Mouse (Mus musculus) heart, embryonic 10.5 days (tissue): ENCODE results near the gene Lrrc73. TPM values are rescaled to one million over a fixed set of nuclear protein-coding genes. Genes with fewer than 3 reads are reported as not detected.

ENCODE experiments used
- DNase-seq: peaks from one replicate; pipeline ENCODE4 v3.0.0-alpha.2; 2017; ENCODE audit warnings: low spot score
- H3K27ac ChIP-seq: fragments of 300-500 bp; sonication (generic); 2 replicates; pipeline ENCODE4 v1.5.1; 2016; ENCODE audit warnings: mild to moderate bottlenecking
- H3K27me3 ChIP-seq: fragments of 300-500 bp; sonication (generic); 2 replicates; pipeline ENCODE4 v1.6.1; 2016; ENCODE audit warnings: mild to moderate bottlenecking; ENCODE audit not compliant: poor library complexity, insufficient read depth, severe bottlenecking
- H3K36me3 ChIP-seq: fragments of 300-500 bp; sonication (generic); 2 replicates; pipeline ENCODE4 v1.6.1; 2016; ENCODE audit warnings: mild to moderate bottlenecking, moderate library complexity
- H3K4me1 ChIP-seq: fragments of 300-500 bp; sonication (generic); 2 replicates; pipeline ENCODE4 v1.6.1; 2016; ENCODE audit warnings: mild to moderate bottlenecking
- H3K4me3 ChIP-seq: fragments of 300-500 bp; sonication (generic); 2 replicates; pipeline ENCODE4 v1.5.1; 2016; ENCODE audit warnings: mild to moderate bottlenecking, moderate library complexity
- H3K9me3 ChIP-seq: fragments of 300-500 bp; sonication (generic); 2 replicates; pipeline ENCODE4 v1.6.1; 2016; ENCODE audit warnings: mild to moderate bottlenecking, moderate library complexity
- WGBS: fragments of 180-500 bp; shearing (Covaris S2); methylation state at CpG from one replicate; pipeline ENCODE4 v1.1.7; 2016; 5-methylcytosine and 5-hydroxymethylcytosine counted together
- polyA plus RNA-seq: library from polyadenylated mRNA; unstranded; fragments of >200 nt; fragmentation: Nextera tagmentation; extraction: Ambion mirVana; gene quantifications from 2 replicates; pipeline ENCODE4 v1.2.1, GENCODE M21; 2016

Lrrc73 gene
- polyA plus RNA-seq, 1 experiment from 2014 or later: 0.38 TPM

- peak within 1 kb of the TSS; percentile 94 for H3K27ac ChIP-seq
- DNase-seq: peak; percentile 96
- H3K36me3 ChIP-seq: peaks cover 29% of the 10 kb centered on the region
- WGBS: under 1% methylated on average over 37 of the region's 37 CpGs
- no peaks in the 10 kb centered on the region for H3K27me3 ChIP-seq
- peak within 1 kb of the TSS; percentile 85 for H3K4me3 ChIP-seq
- no peaks in the 10 kb centered on the region for H3K9me3 ChIP-seq
- peaks cover 28% of the 10 kb centered on the region for H3K4me1 ChIP-seq
Observed at GRCm38 (mm10) chr17:46282483-46283123, 29.3 kb downstream of the Lrrc73 start, which contains the start of gene Tjap1. TSS of gene Tjap1 (minus strand) at chr17:46283026.

DNA sequence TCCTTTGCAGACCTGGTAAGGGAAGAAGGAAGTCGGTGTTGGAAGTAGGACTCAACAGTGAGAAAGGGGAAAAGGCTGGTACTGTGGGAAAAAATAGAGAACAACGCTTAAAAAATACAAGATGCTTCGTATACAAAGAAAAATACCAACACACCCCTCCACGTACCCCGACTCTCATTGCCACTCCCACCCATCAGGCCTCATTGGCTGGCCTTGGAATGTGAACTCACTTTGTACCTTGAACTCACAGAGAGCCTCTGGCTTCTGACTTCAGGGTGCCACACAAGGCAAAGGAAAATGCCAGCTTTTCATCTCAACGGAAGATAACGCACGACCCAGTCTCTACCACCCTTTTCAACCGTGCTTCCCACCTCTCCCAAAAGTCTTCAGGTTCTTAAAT is 29.8 kb downstream of the Lrrc73 start:
- Histone ChIP-seq H3K4me3 (peak overlapping the region; percentile 85), H3K27ac (peak overlapping the region; percentile 94; the same call in 1 of the 2 replicates), H3K4me1 (peaks cover 30% of the 10 kb centered on the region), H3K27me3 (no peaks in the 10 kb centered on the region), H3K9me3 (no peaks in the 10 kb centered on the region), H3K36me3 (peaks cover 24% of the 10 kb centered on the region)
- WGBS: 23% methylated on average over 9 of the region's 9 CpGs
- DNase-seq: no peak

GRCm38 (mm10) chr17:46283911-46284310 is 30.6 kb downstream of the Lrrc73 start:
- Histone ChIP-seq H3K4me3 (no peak overlapping the region), H3K4me1 (peaks cover 26% of the 10 kb centered on the region), H3K9me3 (no peaks in the 10 kb centered on the region), H3K36me3 (peaks cover 18% of the 10 kb centered on the region), H3K27me3 (no peaks in the 10 kb centered on the region), H3K27ac (no peak overlapping the region)
- 85% methylated on average over 8 of the region's 8 CpGs for WGBS
- DNase-seq: no peak

GRCm38 (mm10) chr17:46284653-46285052 is 31.3 kb downstream of the Lrrc73 start:
- Histone ChIP-seq H3K36me3 (peaks cover 12% of the 10 kb centered on the region), H3K9me3 (no peaks in the 10 kb centered on the region), H3K27ac (no peak overlapping the region), H3K4me1 (peaks cover 26% of the 10 kb centered on the region), H3K27me3 (no peaks in the 10 kb centered on the region), H3K4me3 (no peak overlapping the region)
- 67% methylated on average over 7 of the region's 7 CpGs for WGBS
- DNase-seq: peak; percentile 54

DNA sequence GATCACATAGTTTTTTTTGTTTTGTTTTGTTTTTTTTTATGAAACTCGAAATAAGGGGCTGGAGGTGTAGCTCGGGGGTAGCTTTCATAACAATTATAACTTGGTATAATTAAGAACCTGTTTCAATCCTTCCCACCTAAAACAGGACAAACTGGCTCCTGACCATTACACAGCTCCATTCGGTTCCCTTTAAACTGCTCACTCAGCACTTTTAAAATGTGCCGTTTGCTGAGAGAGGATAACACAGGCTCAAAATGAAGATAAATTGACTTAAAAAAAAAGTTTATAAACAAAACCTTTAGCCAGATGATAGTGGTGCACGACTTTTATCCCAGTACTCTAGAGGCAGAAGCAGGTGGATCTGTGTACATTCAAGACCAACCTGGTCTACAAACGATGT is 32.1 kb downstream of the Lrrc73 start:
- H3K36me3 ChIP-seq: peaks cover 5% of the 10 kb centered on the region
- WGBS: 63% methylated on average over 6 of the region's 6 CpGs
- peaks cover 26% of the 10 kb centered on the region for H3K4me1 ChIP-seq

DNA sequence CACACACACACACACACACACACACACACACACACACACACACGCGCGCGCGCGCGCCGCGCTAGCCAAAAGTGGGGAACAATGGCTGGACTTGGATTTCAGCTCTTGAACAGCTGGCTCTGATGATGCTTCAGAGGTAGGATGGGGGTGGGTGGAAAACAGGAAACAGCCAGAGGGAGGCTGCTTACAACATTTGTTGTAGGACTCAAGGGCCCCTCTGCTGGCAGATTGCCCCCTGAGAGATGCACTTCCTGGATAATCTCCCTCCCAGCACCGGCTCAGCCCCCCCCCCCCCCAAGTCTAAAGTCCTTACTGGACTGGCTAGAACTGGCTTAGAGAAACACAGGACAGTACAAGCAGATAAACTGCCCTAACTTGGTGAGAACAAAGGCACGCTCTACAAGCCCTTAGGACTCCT is 34.4 kb downstream of the Lrrc73 start:
- H3K27ac ChIP-seq: peak overlapping the region; percentile 42
- no peaks in the 10 kb centered on the region for H3K36me3 ChIP-seq
- H3K9me3 ChIP-seq: no peaks in the 10 kb centered on the region
- H3K4me1 ChIP-seq: peaks cover 11% of the 10 kb centered on the region
- no peak overlapping the region for H3K4me3 ChIP-seq
- H3K27me3 ChIP-seq: no peaks in the 10 kb centered on the region
- peak; percentile 74 for DNase-seq
- WGBS: 58% methylated on average over 11 of the region's 11 CpGs

More for the DNA sequence above, 32.1 kb downstream of the Lrrc73 start:
- no peaks in the 10 kb centered on the region for H3K9me3 ChIP-seq
- no peaks in the 10 kb centered on the region for H3K27me3 ChIP-seq
- H3K4me3 ChIP-seq: no peak overlapping the region
- DNase-seq: no peak
- no peak overlapping the region for H3K27ac ChIP-seq

DNA sequence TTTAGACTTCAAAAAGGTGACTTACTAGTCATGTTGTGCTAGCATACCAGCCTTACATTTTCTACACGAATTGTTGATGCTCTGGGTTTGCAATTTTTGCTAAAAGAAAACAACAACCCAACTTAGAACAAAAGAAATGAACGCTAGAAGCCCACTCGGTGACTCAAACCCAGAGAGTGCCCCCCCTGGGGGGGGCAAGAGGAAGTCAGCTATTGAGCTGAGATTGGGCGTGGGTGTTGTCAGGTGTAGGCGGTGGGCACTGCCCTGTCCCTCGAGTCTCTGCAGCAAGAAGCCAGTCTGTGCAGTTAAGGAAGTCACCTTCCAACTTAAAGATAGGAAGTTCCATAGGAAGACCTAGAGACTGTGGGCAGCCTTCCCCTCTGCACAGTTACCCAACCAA is 43.3 kb downstream of the Lrrc73 start:
- no peak for DNase-seq
- H3K4me1 ChIP-seq: peaks cover 24% of the 10 kb centered on the region
- peak overlapping the region; percentile 75; the same call in 1 of the 2 replicates for H3K4me3 ChIP-seq
- 42% methylated on average over 6 of the region's 6 CpGs for WGBS
- H3K9me3 ChIP-seq: no peaks in the 10 kb centered on the region
- H3K27me3 ChIP-seq: peaks cover 85% of the 10 kb centered on the region
- no peaks in the 10 kb centered on the region for H3K36me3 ChIP-seq
- no peak overlapping the region for H3K27ac ChIP-seq

GRCm38 (mm10) chr17:46297028-46297363 is 43.7 kb downstream of the Lrrc73 start:
- no peak for DNase-seq
- Histone ChIP-seq H3K4me3 (peak overlapping the region; percentile 75), H3K4me1 (peaks cover 24% of the 10 kb centered on the region), H3K9me3 (no peaks in the 10 kb centered on the region), H3K27me3 (peaks cover 89% of the 10 kb centered on the region), H3K27ac (no peak overlapping the region), H3K36me3 (no peaks in the 10 kb centered on the region)
- 13% methylated on average over 6 of the region's 6 CpGs for WGBS

DNA sequence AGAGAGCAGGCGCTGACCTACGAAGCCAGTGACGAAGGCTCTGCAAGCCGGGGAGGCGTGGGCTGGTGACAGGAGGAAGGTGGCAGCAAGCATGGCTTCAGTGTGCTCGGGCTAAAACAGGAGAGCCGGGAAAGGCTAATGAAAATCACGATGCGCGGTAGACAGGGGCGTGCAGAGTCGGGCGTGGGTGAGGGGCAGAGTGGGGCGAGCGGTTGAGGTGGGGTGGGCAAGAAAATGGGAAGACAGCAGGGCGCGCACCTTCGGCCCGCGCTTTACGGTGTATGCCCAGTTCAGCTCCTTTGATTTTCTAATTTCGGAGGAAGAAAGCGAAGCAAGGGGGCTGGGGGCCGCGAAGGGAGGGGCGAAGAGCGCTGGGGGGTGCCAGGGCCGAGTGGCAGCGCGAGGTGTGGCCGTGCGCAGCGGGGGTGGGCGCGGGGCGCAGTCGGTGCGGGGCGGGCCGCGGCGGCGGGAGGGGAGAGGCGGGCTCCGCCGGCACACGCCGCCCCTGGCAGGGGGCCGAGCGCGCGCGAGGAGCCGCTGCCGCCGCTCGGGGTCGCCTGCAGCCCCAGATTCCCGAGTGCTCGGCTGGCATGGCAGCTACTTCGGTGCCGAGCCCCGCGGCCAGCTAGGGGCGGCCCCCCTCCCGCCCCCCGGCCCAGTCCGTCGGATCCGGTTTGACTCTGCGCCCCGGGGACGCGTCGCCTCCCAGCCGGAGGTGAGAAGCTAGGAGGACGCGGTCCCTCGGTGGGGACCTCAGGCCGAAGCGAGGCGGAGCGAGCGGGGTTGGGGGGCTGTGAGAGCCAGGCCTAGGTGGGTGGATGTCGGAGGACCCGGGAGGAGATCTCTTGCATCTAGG is 44.3 kb downstream of the Lrrc73 start, which contains the start of gene Dlk2:
Dlk2 (plus strand) TSS at position 58 of the 856 bp plus-strand sequence.
- peaks cover 95% of the 10 kb centered on the region for H3K27me3 ChIP-seq
- no peaks in the 10 kb centered on the region for H3K36me3 ChIP-seq
- peak within 1 kb of the TSS; percentile 42 for H3K27ac ChIP-seq
- under 1% methylated on average over 70 of the region's 86 CpGs for WGBS
- no peak for DNase-seq
- peak within 1 kb of the TSS; percentile 75 for H3K4me3 ChIP-seq
- H3K9me3 ChIP-seq: no peaks in the 10 kb centered on the region
- peaks cover 24% of the 10 kb centered on the region for H3K4me1 ChIP-seq

GRCm38 (mm10) chr17:46298220-46298913 is 45.0 kb downstream of the Lrrc73 start:
- Histone ChIP-seq H3K27ac (peak overlapping the region; percentile 42), H3K36me3 (0 out of 2 replicates have a peak, but pooled peaks cover 2% of the 10 kb centered on the region), H3K4me1 (peaks cover 24% of the 10 kb centered on the region), H3K27me3 (peaks cover 96% of the 10 kb centered on the region), H3K9me3 (no peaks in the 10 kb centered on the region), H3K4me3 (peak overlapping the region; percentile 75)
- DNase-seq: peak; percentile 92
- under 1% methylated on average over 48 of the region's 48 CpGs for WGBS

- 75% methylated on average over 12 of the region's 12 CpGs for WGBS
- Histone ChIP-seq H3K27ac (no peak overlapping the region), H3K27me3 (peaks cover 76% of the 10 kb centered on the region), H3K4me1 (peaks cover 36% of the 10 kb centered on the region), H3K4me3 (no peak overlapping the region), H3K36me3 (peaks cover 10% of the 10 kb centered on the region; the same call in 1 of the 2 replicates), H3K9me3 (no peaks in the 10 kb centered on the region)
- no peak for DNase-seq
Observed at GRCm38 (mm10) chr17:46301892-46302291, 48.6 kb downstream of the Lrrc73 start.

DNA sequence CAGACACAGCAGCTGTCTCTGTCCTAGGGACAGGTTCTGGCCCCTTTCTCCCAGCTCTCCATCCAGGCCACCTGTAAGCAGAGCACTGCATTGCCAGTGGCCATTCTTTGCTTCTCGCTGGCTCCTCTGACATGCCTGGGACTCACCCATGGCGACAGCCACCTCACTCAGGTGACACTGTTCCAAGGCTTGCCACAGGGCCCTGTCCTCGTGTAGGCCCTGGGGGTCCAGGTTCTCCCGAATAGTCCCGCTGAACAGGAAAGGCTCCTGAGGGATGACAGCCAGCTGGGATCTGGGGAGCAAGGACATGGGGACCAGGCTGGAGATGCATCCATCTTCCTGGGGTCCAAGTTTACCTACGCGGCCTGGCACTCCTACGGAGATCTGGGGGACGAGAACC is 50.9 kb downstream of the Lrrc73 start:
- Histone ChIP-seq H3K4me3 (no peak overlapping the region), H3K36me3 (peaks cover 10% of the 10 kb centered on the region; the same call in 1 of the 2 replicates), H3K4me1 (peaks cover 13% of the 10 kb centered on the region), H3K27ac (no peak overlapping the region), H3K9me3 (no peaks in the 10 kb centered on the region), H3K27me3 (peaks cover 53% of the 10 kb centered on the region)
- DNase-seq: no peak
- 85% methylated on average over 9 of the region's 9 CpGs for WGBS
